24 mouse cellular contexts compared by ENCODE assay signal in genomic region chr1:182444116-182444515, GRCm38 (mm10). TPM values are rescaled to one million over a fixed set of nuclear protein-coding genes. Genes with fewer than 3 reads are reported as not detected.
DNase-seq lines count a peak whose midpoint lies in the region; ATAC-seq and TF ChIP-seq lines count a peak whose summit lies in the region.
"Had no signal": no experiment of that assay in that cellular context is flagged by ENCODE, and none has a peak within 500 bp of the region (broad histone marks: within the 10 kb centered on the region; RNA-seq: fewer than 3 reads in every experiment).

No protein-coding gene starts in this region.

- no peak for ATAC-seq in intestine, embryonic 16.5 days
- ATAC-seq: forebrain, embryonic 15.5 days; hindbrain, embryonic 16.5 days; intestine, embryonic 15.5 days; liver, postnatal 0 days had no signal

- no peak for DNase-seq in gastrocnemius, adult 2 months
- no peak for DNase-seq in gastrocnemius, postnatal 10 days
- peak; percentile 64 for DNase-seq in kidney, adult 2 months
- DNase-seq in kidney, postnatal 10 days, result no peak
- peak; percentile 34 for DNase-seq in testis, postnatal 10 days (ENCODE audit: low spot score)
- no peak for DNase-seq in testis, postnatal 14 days (ENCODE audit: low spot score)
- DNase-seq: adrenal gland, postnatal 36 days; cerebellum, adult 9-10 months; gastrocnemius, postnatal 14 days; heart, adult 2 months; layer of hippocampus, postnatal 36 days; liver, postnatal 0 days; right cerebral cortex, adult 18-20 months; right cerebral cortex, postnatal 4 days; thymus, adult 18-20 months; thymus, postnatal 36 days had no signal

- intact Hi-C loops in gastrocnemius, adult 2 months (cut with DNase I), result no loop called here

- peaks cover 19% of the 10 kb centered on the region for H3K4me1 ChIP-seq in kidney, adult 2 months (ENCODE audit: control insufficient read depth, insufficient read depth, low read length)
- H3K4me1 ChIP-seq in intestine, embryonic 16.5 days (ENCODE audit: control insufficient read depth, insufficient read depth, low read length), result no peaks in the 10 kb centered on the region
- H3K4me1 ChIP-seq: forebrain, embryonic 15.5 days; intestine, embryonic 15.5 days; midbrain, embryonic 10.5 days had no signal

- H3K4me2 ChIP-seq in intestine, embryonic 16.5 days (ENCODE audit: low read depth, low read length), result no peak overlapping the region
- H3K4me2 ChIP-seq: embryonic facial prominence, embryonic 15.5 days; forebrain, embryonic 15.5 days; heart, embryonic 13.5 days; intestine, embryonic 15.5 days; neural tube, embryonic 15.5 days had no signal

- H3K4me3 ChIP-seq in gastrocnemius, adult 2 months, result no peak overlapping the region
- H3K4me3 ChIP-seq in kidney, adult 2 months (ENCODE audit: insufficient read depth, low read depth, low read length), result no peak overlapping the region
- no peak overlapping the region for H3K4me3 ChIP-seq in intestine, embryonic 16.5 days (ENCODE audit: low read length)
- H3K4me3 ChIP-seq: embryonic facial prominence, embryonic 15.5 days; forebrain, embryonic 15.5 days; heart, adult 2 months; heart, embryonic 13.5 days; intestine, embryonic 15.5 days; midbrain, embryonic 10.5 days; neural tube, embryonic 15.5 days had no signal

- no peaks in the 10 kb centered on the region for H3K9me3 ChIP-seq in intestine, embryonic 16.5 days (ENCODE audit: control insufficient read depth, low read length)
- H3K9me3 ChIP-seq: embryonic facial prominence, embryonic 15.5 days; forebrain, embryonic 15.5 days; heart, embryonic 13.5 days; intestine, embryonic 15.5 days; midbrain, embryonic 10.5 days; neural tube, embryonic 15.5 days had no signal

- no peak overlapping the region for H3K9ac ChIP-seq in intestine, embryonic 16.5 days (ENCODE audit: low read depth, low read length)
- H3K9ac ChIP-seq: embryonic facial prominence, embryonic 15.5 days; forebrain, embryonic 15.5 days; heart, embryonic 13.5 days; intestine, embryonic 15.5 days; liver, postnatal 0 days; neural tube, embryonic 15.5 days had no signal

- H3K27me3 ChIP-seq in kidney, adult 2 months (replicated peaks; ENCODE audit: control insufficient read depth, insufficient read depth, low read length), result no peaks in the 10 kb centered on the region
- no peaks in the 10 kb centered on the region for H3K27me3 ChIP-seq in intestine, embryonic 16.5 days (replicated peaks; ENCODE audit: control insufficient read depth, insufficient read depth, low read length)
- H3K27me3 ChIP-seq: embryonic facial prominence, embryonic 15.5 days; forebrain, embryonic 15.5 days; heart, embryonic 13.5 days; intestine, embryonic 15.5 days; neural tube, embryonic 15.5 days had no signal

- H3K27ac ChIP-seq in gastrocnemius, adult 2 months, result 0 out of 2 replicates have a peak overlapping the region, but pooled peaks have one; percentile 5
- H3K27ac ChIP-seq in kidney, adult 2 months (ENCODE audit: insufficient read depth, low read depth, low read length), result peak overlapping the region; percentile 52; the same call in 1 of the 2 replicates
- no peak overlapping the region for H3K27ac ChIP-seq in intestine, embryonic 16.5 days (ENCODE audit: low read length)
- H3K27ac ChIP-seq: embryonic facial prominence, embryonic 15.5 days; forebrain, embryonic 15.5 days; heart, adult 2 months; heart, embryonic 13.5 days; intestine, embryonic 15.5 days; midbrain, embryonic 10.5 days; neural tube, embryonic 15.5 days had no signal

- no peak for TF ChIP-seq CTCF in gastrocnemius, adult 2 months (IDR thresholded peaks at IDR 0.05)
- no peak for TF ChIP-seq CTCF in kidney, adult 2 months (conservative IDR thresholded peaks at IDR 0.05; ENCODE audit: insufficient read depth, insufficient read length, low read depth, low read length)

- 26% methylated on average over 2 of the region's 2 CpGs for WGBS in kidney, adult 2 months
- 85% methylated on average over 2 of the region's 2 CpGs for WGBS in intestine, embryonic 16.5 days

- TF ChIP-seq POLR2A in kidney, adult 2 months (IDR thresholded peaks at IDR 0.05; ENCODE audit: low read depth, low read length), result no peak

- H3K36me3 ChIP-seq in kidney, adult 2 months (ENCODE audit: control insufficient read depth, insufficient read depth, low read length), result peaks cover 19% of the 10 kb centered on the region
- H3K36me3 ChIP-seq in intestine, embryonic 16.5 days (ENCODE audit: control insufficient read depth, insufficient read depth, low read length), result peaks cover 26% of the 10 kb centered on the region

RNA-seq across cellular contexts. Expression of gene Trp53bp2, which starts 35.1 kb away (rescaled TPM):
- 1 to 10 TPM; 9.0 to 9.5 TPM for total RNA-seq in gastrocnemius, adult 2 months (2021)
- total RNA-seq in gastrocnemius, postnatal 10 days (2021), result 10 to 100 TPM; 14.2 to 14.5 TPM
- polyA plus RNA-seq in kidney, adult 2 months (2012; rRNA removed), result 25.0 and 29.7 TPM in 2 replicates
- polyA plus RNA-seq in intestine, embryonic 16.5 days (2015; fragmentation: Nextera tagmentation; extraction: Ambion mirVana), result 16.3 and 18.4 TPM in 2 replicates

Comparison
In these comparisons a context has a peak if more than half of its experiments do, and no peak if none do; other contexts are left out.
1. DNase-seq: peak in kidney, adult 2 months (single experiment) and testis, postnatal 10 days (single experiment); none in gastrocnemius, adult 2 months (single experiment), gastrocnemius, postnatal 10 days (single experiment), kidney, postnatal 10 days (single experiment) and testis, postnatal 14 days (single experiment).